Mouse (Mus musculus): ENCODE measurements around the gene Fads3.

DNA sequence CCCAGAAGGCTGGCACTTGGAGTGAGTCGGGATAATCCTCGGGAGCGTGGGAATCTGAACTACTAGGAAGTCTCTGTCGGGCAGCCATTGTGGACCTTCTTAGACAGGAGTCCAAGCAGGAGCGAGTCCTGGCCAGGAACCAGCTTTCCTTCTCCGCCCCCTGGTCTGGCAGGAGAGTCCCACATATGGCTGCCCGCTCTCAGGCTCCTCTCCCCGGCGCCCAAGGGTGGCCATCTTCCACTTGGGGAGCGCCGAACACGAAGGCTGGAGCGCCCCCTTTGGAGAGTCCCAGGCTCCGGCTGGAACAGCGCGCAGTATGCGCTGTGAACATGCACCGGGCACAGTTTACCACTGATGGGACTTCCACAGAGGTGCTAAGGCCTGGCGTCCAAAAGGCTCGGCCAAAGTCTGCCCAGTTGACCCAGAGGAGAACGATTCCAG is 59.3 kb downstream of the Fads3 start:
- no peak for TF ChIP-seq CTCF (IDR thresholded peaks at IDR 0.05; ENCODE audit: low read depth, low read length)
- TF ChIP-seq POLR2AphosphoS5 (IDR thresholded peaks at IDR 0.05; ENCODE audit: insufficient replicate concordance, low read depth, low read length), result no peak
- TF ChIP-seq GATA1 (IDR thresholded peaks at IDR 0.05; ENCODE audit: borderline replicate concordance, low read length), result no peak
